Mouse (Mus musculus) cerebellum, adult 8-10 months (tissue): ENCODE measurements around the gene Usp9x.

Experiments
- DNase-seq: peaks from one replicate; pipeline ENCODE4 v3.0.0; 2022

The Usp9x gene

GRCm38 (mm10) chrX:13085621-13086020, 14.3 kb downstream of the Usp9x start:
- no peak for DNase-seq

DNA sequence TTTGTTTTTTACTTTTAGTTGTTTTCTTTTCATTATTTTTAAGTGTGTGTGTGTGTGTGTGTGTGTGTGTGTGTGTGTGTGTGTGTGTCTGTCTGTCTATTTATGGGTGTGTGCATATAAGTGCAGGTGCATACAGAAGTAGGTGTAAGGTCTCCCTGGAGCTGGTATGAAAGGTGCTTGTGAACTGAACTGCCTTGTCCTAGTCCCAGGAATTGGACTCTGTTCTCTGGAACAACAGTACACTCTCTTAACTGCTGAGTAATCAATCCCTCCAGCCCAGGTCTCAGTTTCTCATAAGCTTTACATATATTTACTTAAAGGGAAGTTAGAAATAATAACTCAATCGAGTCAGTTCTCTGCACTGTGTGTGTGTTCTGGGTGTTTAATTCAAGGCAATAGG, 25.7 kb downstream of the Usp9x start:
- no peak for DNase-seq

DNA sequence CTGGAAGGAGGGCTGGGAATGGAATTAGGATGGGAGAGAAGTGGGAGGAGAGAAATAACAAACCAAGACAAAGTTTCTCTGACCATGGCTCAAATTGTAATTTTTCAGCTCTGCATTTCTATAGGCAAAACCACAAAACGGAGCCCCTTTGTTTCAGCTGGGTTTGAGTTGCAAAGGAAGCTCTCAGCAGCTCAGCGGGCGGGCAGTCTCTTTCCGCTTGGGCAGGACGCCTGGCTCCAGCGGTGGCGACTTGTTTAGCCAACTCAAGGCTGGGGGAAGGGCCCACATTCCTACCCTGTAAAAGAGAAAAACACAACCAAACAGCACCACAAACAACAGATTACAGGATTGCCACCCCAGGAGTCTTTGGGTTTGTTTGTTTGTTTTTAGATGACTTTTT, 135.2 kb downstream of the Usp9x start:
- no peak for DNase-seq

DNA sequence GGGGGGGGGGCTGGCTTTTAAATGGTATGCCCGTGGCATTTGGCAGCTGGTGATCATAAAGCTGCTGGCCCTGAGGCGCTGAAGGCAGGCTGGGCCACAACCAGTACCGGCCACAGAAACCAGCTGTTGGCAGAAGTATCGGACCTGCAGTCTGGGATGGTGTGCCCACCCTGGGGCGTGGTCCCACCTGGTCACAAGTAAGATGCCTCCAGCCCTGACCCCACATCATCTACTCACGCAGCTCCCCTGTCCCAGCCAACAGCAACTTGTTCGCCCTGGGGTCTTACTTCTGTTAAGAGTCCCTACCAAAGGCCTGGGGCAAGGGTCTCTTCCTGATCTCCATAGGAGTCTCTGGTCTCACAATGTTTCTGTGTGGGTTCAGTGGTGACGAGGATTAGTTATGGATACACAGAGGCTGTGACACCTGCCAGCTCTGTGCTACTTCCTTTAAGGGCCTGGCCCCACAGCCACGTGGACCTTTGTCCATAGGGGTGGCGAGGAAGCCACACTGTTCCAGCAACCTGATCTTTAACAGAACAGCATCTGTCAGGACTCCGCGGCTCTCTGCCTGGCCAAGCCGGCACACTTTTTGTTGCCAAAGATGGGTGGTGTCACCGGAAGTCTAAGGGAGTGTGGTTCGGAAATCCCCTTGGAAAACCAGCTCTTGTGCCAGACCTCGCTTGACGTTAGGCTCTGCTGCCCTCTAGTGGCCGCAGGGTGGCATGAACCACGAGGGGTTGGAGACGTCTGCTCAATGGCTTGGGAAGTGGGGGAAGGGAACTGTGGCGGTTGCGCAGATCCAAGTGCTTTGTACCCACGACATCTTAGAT, 136.4 kb downstream of the Usp9x start:
- peak; percentile 88 for DNase-seq

GRCm38 (mm10) chrX:13208404-13208803, 137.1 kb downstream of the Usp9x start:
- DNase-seq: no peak

DNA sequence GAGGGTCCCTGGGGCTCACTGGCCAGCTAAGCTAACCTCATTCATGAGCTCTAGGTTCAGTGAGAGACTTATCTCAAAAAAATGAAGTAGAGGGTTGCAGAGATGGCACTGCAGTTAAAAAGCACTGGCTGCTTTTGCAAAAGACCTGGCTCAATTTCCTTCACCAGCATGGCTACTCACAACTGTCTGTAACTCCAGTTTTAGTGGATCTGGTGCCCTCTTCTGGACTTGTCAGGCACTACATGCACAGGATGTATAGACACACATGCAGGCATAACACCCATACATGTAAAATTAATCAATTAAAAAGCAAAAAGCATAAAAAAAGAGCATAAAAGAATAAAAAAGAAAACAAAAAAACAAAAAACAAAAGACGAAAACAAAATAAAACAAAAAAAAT, 143.0 kb downstream of the Usp9x start:
- DNase-seq: no peak
